Comparison of ENCODE assay signal across 17 mouse cellular contexts in genomic region chr13:19026923-19027322, GRCm38 (mm10).
A peak's percentile ranks its signal among the peaks of the same experiment; 100 is the strongest.
DNase-seq lines count a peak whose midpoint lies in the region; TF ChIP-seq lines count a peak whose summit lies in the region.
"Had no signal": no experiment of that assay in that cellular context is flagged by ENCODE, and none has a peak within 500 bp of the region (broad histone marks: within the 10 kb centered on the region; RNA-seq: fewer than 3 reads in every experiment).

No protein-coding gene starts in this region.

- intact Hi-C loops in left cerebral cortex, adult 2 months (cut with DNase I): loop anchor here (1.0 to 5.0 kb wide), 2 partner anchors 75 to 80 kb away; partner anchors contain the start of gene Amph
- intact Hi-C loops in left cerebral cortex, postnatal 4 days (cut with DNase I): no loop called here
- intact Hi-C loops in gastrocnemius, adult 2 months (cut with DNase I): no loop called here

- DNase-seq in left cerebral cortex, adult 2 months (ENCODE audit: extremely low spot score in 1 of 2, low spot score in 2 of 2): peak in 1 of 2 experiments; percentile 30
- DNase-seq in left cerebral cortex, postnatal 4 days: no peak
- DNase-seq in brain, adult 2 months (ENCODE audit: low read depth, low spot score): peak; percentile 91
- DNase-seq in cerebellum, adult 8-10 months: peak; percentile 60
- no peak for DNase-seq in gastrocnemius, adult 2 months
- no peak for DNase-seq in testis, postnatal 10 days (ENCODE audit: low spot score)
- DNase-seq: adrenal gland, postnatal 10 days; heart, postnatal 10 days; kidney, adult 8-10 months; kidney, postnatal 14 days; lung, adult 2 months; lung, postnatal 36 days; spleen, adult 18-20 months; thymus, postnatal 4 days had no signal

- TF ChIP-seq POLR2A in olfactory bulb, adult 2 months (IDR thresholded peaks at IDR 0.05; ENCODE audit: insufficient read depth, low read depth, low read length): no peak

- H3K27ac ChIP-seq in left cerebral cortex, adult 2 months: peak overlapping the region; percentile 19; the same call in 1 of the 2 replicates
- peak overlapping the region; percentile 41 for H3K27ac ChIP-seq in olfactory bulb, adult 2 months (ENCODE audit: insufficient read depth, low read depth, low read length)
- H3K27ac ChIP-seq in gastrocnemius, adult 2 months: no peak overlapping the region
- H3K27ac ChIP-seq: embryonic facial prominence, embryonic 12.5 days had no signal

- H3K4me1 ChIP-seq in olfactory bulb, adult 2 months (ENCODE audit: control insufficient read depth, insufficient read depth, low read length): peaks cover 12% of the 10 kb centered on the region
- H3K4me1 ChIP-seq: embryonic facial prominence, embryonic 12.5 days had no signal

- 39% methylated on average over 3 of the region's 3 CpGs for WGBS in olfactory bulb, adult 2 months

- no peak for TF ChIP-seq CTCF in left cerebral cortex, adult 2 months (IDR thresholded peaks at IDR 0.05)
- TF ChIP-seq CTCF in olfactory bulb, adult 2 months (IDR thresholded peaks at IDR 0.05; ENCODE audit: insufficient read depth, low read depth, low read length): no peak
- TF ChIP-seq CTCF in gastrocnemius, adult 2 months (IDR thresholded peaks at IDR 0.05): no peak

- no peak overlapping the region for H3K4me3 ChIP-seq in left cerebral cortex, adult 2 months
- no peak overlapping the region for H3K4me3 ChIP-seq in olfactory bulb, adult 2 months (ENCODE audit: insufficient read depth, low read depth, low read length)
- H3K4me3 ChIP-seq in gastrocnemius, adult 2 months: no peak overlapping the region
- H3K4me3 ChIP-seq: embryonic facial prominence, embryonic 12.5 days; erythroblast, embryonic 14.5 days had no signal

Comparison
In these comparisons a context has a peak if more than half of its experiments do, and no peak if none do; other contexts are left out.
1. DNase-seq: peak in brain, adult 2 months (single experiment) and cerebellum, adult 8-10 months (single experiment); none in left cerebral cortex, postnatal 4 days (single experiment), gastrocnemius, adult 2 months (single experiment) and testis, postnatal 10 days (single experiment).